Mouse (Mus musculus): ENCODE measurements around the gene Cend1.
A peak's percentile ranks its signal among the peaks of the same experiment; 100 is the strongest.

- no peak for TF ChIP-seq CTCF (IDR thresholded peaks at IDR 0.05; ENCODE audit: control insufficient read depth, insufficient read depth, low read length)
- peak; percentile 30; the same call in 1 of the 2 replicates for TF ChIP-seq POLR2A (IDR thresholded peaks at IDR 0.05; ENCODE audit: borderline replicate concordance, control insufficient read depth, low read depth, low read length)
Measured at GRCm38 (mm10) chr7:141455610-141456314, 26.5 kb upstream of the Cend1 start.
